Mouse (Mus musculus): ENCODE results near the gene Eppin.

Gene Eppin

DNA sequence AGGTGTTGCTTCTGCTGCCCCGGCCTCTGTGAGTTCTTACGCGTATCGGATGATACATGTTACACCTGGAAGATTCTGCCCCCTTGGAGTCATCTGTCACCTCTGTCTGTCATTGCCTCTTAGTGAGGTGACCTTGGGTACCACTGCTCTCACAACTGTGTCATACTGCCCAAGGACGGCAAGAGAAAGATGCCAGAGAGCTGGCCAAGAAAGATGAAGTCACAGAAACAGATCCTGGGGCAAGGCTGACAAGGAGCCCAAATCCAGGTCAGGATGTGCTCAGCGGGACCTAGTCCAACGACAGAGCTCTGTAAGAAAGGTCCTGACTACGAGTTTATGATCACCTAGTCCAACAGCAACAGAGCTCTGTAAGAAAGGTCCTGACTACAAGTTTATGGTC lies 33.3 kb downstream of the Eppin start:
- in situ Hi-C loops (cut with MboI) = no loop called here

DNA sequence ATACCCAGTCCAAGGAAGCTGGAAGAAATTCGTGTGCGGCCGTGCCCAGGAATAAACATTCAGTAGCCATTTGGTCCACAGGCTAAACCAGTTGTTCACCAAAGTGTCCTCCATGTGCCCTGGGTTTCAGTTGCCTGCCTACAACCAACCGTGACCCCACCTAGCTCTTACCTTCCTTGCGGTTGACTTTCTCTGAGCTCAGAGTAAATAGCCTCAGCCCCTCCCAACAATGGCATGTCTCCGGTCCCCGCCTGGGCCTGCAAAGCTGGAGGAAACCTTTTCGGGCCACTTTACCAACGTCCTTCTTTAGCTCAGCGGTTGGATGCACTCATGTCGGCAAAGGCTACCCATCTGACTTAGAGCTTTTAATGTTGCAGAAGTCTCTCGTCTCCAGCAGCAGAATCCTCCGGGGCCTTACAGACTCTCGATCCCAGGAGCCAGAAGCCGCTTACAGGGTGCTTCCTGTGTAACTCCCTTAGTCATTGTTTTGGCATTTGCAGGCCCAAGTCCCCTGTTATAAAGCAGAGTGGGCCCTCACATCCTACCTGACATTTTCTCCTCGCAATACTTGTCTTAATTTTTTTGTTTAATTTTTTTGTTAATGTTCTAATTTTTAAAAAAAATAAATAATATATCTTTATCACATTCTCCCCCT lies 34.3 kb downstream of the Eppin start:
- in situ Hi-C loops (cut with MboI) = no loop called here

- in situ Hi-C loops (cut with MboI) = no loop called here
Measured at GRCm38 (mm10) chr2:164558426-164558825, 35.0 kb downstream of the Eppin start.

- in situ Hi-C loops (cut with MboI) = no loop called here
Measured at GRCm38 (mm10) chr2:164551502-164551901, 41.9 kb downstream of the Eppin start.

GRCm38 (mm10) chr2:164550895-164551269 lies 42.5 kb downstream of the Eppin start:
- in situ Hi-C loops (cut with MboI) = no loop called here

- in situ Hi-C loops (cut with MboI) = no loop called here
Measured at GRCm38 (mm10) chr2:164549963-164550894, 43.2 kb downstream of the Eppin start.

GRCm38 (mm10) chr2:164549338-164549737 lies 44.1 kb downstream of the Eppin start:
- in situ Hi-C loops (cut with MboI) = no loop called here

GRCm38 (mm10) chr2:164544454-164545097 lies 48.8 kb downstream of the Eppin start:
- in situ Hi-C loops (cut with MboI) = no loop called here

GRCm38 (mm10) chr2:164543745-164544144 lies 49.6 kb downstream of the Eppin start:
- in situ Hi-C loops (cut with MboI) = no loop called here

- in situ Hi-C loops (cut with MboI) = no loop called here
Measured at GRCm38 (mm10) chr2:164542598-164542997, 50.8 kb downstream of the Eppin start.

DNA sequence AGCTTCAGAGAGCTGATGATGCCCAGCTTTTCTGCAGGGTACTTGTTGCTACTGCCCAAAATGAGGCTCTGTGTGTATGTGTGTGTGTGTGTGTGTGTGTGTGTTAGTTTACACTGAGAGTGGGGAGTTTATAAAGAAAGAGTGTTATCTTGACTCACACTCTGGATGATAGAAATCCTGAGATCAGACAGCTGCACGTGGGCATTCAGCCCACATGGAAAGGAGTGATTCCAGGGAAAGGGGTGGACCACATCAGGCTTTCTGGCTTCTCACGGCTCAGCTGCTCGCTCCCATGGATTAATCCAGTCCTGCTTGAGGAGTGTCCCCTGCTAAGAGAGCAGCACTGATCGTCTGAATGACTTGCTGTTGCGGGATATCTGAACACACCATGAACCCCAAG lies 51.3 kb downstream of the Eppin start:
- in situ Hi-C loops (cut with MboI) = no loop called here

GRCm38 (mm10) chr2:164540652-164541427 lies 52.6 kb downstream of the Eppin start:
- in situ Hi-C loops (cut with MboI) = no loop called here

Data from mature B cell (primary cell).